Mouse (Mus musculus) splenic B cell, adult 2 months (primary cell): ENCODE results near the gene Slc9a4.
"Not testable (repeated sequence)": the region's sequence is repeated elsewhere in the genome, so short reads cannot be mapped to it uniquely, and the experiment has no call there.

ENCODE experiments used
- DNase-seq: peaks from one replicate; pipeline ENCODE4 v3.0.0-alpha.2; 2011; ENCODE audit warnings: low read depth, low spot score
- H3K27me3 ChIP-seq: 2 replicates; pipeline ENCODE4 v1.6.1; 2012; ENCODE audit warnings: mild to moderate bottlenecking, low read length, moderate library complexity, mixed read lengths; ENCODE audit not compliant: control insufficient read depth, poor library complexity, insufficient read depth, severe bottlenecking
- H3K36me3 ChIP-seq: 2 replicates; pipeline ENCODE4 v1.6.1; 2012; ENCODE audit warnings: mild to moderate bottlenecking, low read length, moderate library complexity, mixed read lengths; ENCODE audit not compliant: control insufficient read depth, poor library complexity, insufficient read depth, severe bottlenecking

The Slc9a4 gene

GRCm38 (mm10) chr1:40665401-40666370 is 85.8 kb downstream of the Slc9a4 start:
- no peak for DNase-seq
- no peaks in the 10 kb centered on the region for H3K36me3 ChIP-seq
- no peaks in the 10 kb centered on the region for H3K27me3 ChIP-seq

GRCm38 (mm10) chr1:40667442-40667841 is 87.6 kb downstream of the Slc9a4 start:
- not testable (repeated sequence) for H3K27me3 ChIP-seq, DNase-seq, H3K36me3 ChIP-seq

GRCm38 (mm10) chr1:40670025-40670424 is 90.1 kb downstream of the Slc9a4 start:
- DNase-seq = no peak
- no peaks in the 10 kb centered on the region for H3K27me3 ChIP-seq
- no peaks in the 10 kb centered on the region for H3K36me3 ChIP-seq

GRCm38 (mm10) chr1:40671490-40671889 is 91.6 kb downstream of the Slc9a4 start:
- Histone ChIP-seq H3K36me3 (no peaks in the 10 kb centered on the region), H3K27me3 (no peaks in the 10 kb centered on the region)
- no peak for DNase-seq

- no peaks in the 10 kb centered on the region for H3K36me3 ChIP-seq
- H3K27me3 ChIP-seq = no peaks in the 10 kb centered on the region; the same call in none of the 2 replicates
- DNase-seq = no peak
Measured at GRCm38 (mm10) chr1:40677306-40677705, 97.4 kb downstream of the Slc9a4 start.
